Mouse (Mus musculus) neural tube, embryonic 12.5 days (tissue): ENCODE data around the gene Hdgfl2. TPM values are rescaled to one million over a fixed set of nuclear protein-coding genes. Genes with fewer than 3 reads are reported as not detected.
"Not testable (repeated sequence)": the region's sequence is repeated elsewhere in the genome, so short reads cannot be mapped to it uniquely, and the experiment has no call there.

Source experiments
- ATAC-seq: fragments of 200-750 bp; cut with Nextera tagmentation; 2 replicates; pipeline ENCODE4 v1.8.0; 2017; ENCODE audit warnings: low read depth, mild to moderate bottlenecking, moderate TSS enrichment, moderate library complexity; ENCODE audit not compliant: low FRiP score
- H3K27ac ChIP-seq: fragments of 300-500 bp; sonication (generic); 2 replicates; pipeline ENCODE4 v1.5.1; 2016
- H3K27me3 ChIP-seq: fragments of 300-500 bp; sonication (generic); replicated peaks from 2 replicates; pipeline ENCODE4 v1.6.1; 2016; ENCODE audit warnings: mild to moderate bottlenecking
- H3K36me3 ChIP-seq: fragments of 300-500 bp; sonication (generic); 2 replicates; pipeline ENCODE4 v1.6.1; 2016; ENCODE audit warnings: mild to moderate bottlenecking
- H3K4me1 ChIP-seq: fragments of 300-500 bp; sonication (generic); 2 replicates; pipeline ENCODE4 v1.6.1; 2016
- H3K4me2 ChIP-seq: fragments of 300-500 bp; sonication (generic); replicated peaks from 2 replicates; pipeline ENCODE4 v1.6.1; 2016; ENCODE audit warnings: mild to moderate bottlenecking
- H3K4me3 ChIP-seq: fragments of 300-500 bp; sonication (generic); 2 replicates; pipeline ENCODE4 v1.5.1; 2016
- H3K9ac ChIP-seq: fragments of 300-500 bp; sonication (generic); 2 replicates; pipeline ENCODE4 v1.6.1; 2016; ENCODE audit warnings: mild to moderate bottlenecking
- H3K9me3 ChIP-seq: fragments of 300-500 bp; sonication (generic); 2 replicates; pipeline ENCODE4 v1.6.1; 2016; ENCODE audit warnings: mild to moderate bottlenecking
- WGBS: fragments of 180-500 bp; shearing (Covaris S2); methylation state at CpG from one replicate; pipeline ENCODE4 v1.1.7; 2016; 5-methylcytosine and 5-hydroxymethylcytosine counted together
- polyA plus RNA-seq: library from polyadenylated mRNA; unstranded; fragments of >200 nt; fragmentation: Nextera tagmentation; extraction: Ambion mirVana; gene quantifications from 2 replicates; pipeline ENCODE4 v1.2.1, GENCODE M21; 2016

Hdgfl2 gene
- polyA plus RNA-seq, 1 experiment from 2014 or later, result 166 TPM

GRCm38 (mm10) chr17:56038583-56039261 lies 40.7 kb upstream of the Hdgfl2 start:
- Histone ChIP-seq H3K9me3 (no peaks in the 10 kb centered on the region), H3K36me3 (peaks cover 10% of the 10 kb centered on the region), H3K4me3 (no peak overlapping the region), H3K27me3 (no peaks in the 10 kb centered on the region), H3K9ac (no peak overlapping the region), H3K27ac (no peak overlapping the region), H3K4me1 (peaks cover 27% of the 10 kb centered on the region), H3K4me2 (no peak overlapping the region)
- WGBS, result 92% methylated on average over 8 of the region's 8 CpGs
- ATAC-seq, result no peak

GRCm38 (mm10) chr17:56039345-56039744 lies 40.1 kb upstream of the Hdgfl2 start:
- peak overlapping the region; percentile 85 for H3K4me2 ChIP-seq
- no peaks in the 10 kb centered on the region for H3K9me3 ChIP-seq
- H3K27me3 ChIP-seq, result no peaks in the 10 kb centered on the region
- no peak overlapping the region for H3K9ac ChIP-seq
- no peak overlapping the region for H3K4me3 ChIP-seq
- ATAC-seq, result no peak
- H3K36me3 ChIP-seq, result peaks cover 9% of the 10 kb centered on the region; the same call in 1 of the 2 replicates
- 80% methylated on average over 4 of the region's 4 CpGs for WGBS
- peaks cover 26% of the 10 kb centered on the region for H3K4me1 ChIP-seq
- H3K27ac ChIP-seq, result no peak overlapping the region

GRCm38 (mm10) chr17:56040030-56040856 lies 39.2 kb upstream of the Hdgfl2 start, which contains the start of gene Chaf1a:
TSS of gene Chaf1a (plus strand) at chr17:56040439.
- WGBS, result under 1% methylated on average over 68 of the region's 68 CpGs
- Histone ChIP-seq H3K27me3 (no peaks in the 10 kb centered on the region), H3K27ac (no peak within 1 kb of the TSS), H3K9me3 (no peaks in the 10 kb centered on the region), H3K4me2 (peak within 1 kb of the TSS; percentile 85), H3K4me3 (peak within 1 kb of the TSS; percentile 84), H3K9ac (peak within 1 kb of the TSS; percentile 81), H3K4me1 (peaks cover 18% of the 10 kb centered on the region), H3K36me3 (peaks cover 11% of the 10 kb centered on the region)
- peak; percentile 79 for ATAC-seq

- WGBS, result 4% methylated on average over 12 of the region's 12 CpGs
- Histone ChIP-seq H3K4me3 (peak overlapping the region; percentile 84), H3K27me3 (no peaks in the 10 kb centered on the region), H3K27ac (no peak overlapping the region), H3K9ac (peak overlapping the region; percentile 81), H3K4me1 (peaks cover 13% of the 10 kb centered on the region), H3K4me2 (peak overlapping the region; percentile 85), H3K9me3 (no peaks in the 10 kb centered on the region), H3K36me3 (peaks cover 17% of the 10 kb centered on the region)
- no peak for ATAC-seq
These were observed 38.6 kb upstream of the Hdgfl2 start for GRCm38 (mm10) chr17:56040857-56041163.

- Histone ChIP-seq H3K9ac (no peak overlapping the region), H3K4me2 (no peak overlapping the region), H3K27ac (no peak overlapping the region), H3K27me3 (no peaks in the 10 kb centered on the region), H3K4me1 (no peaks in the 10 kb centered on the region), H3K36me3 (peaks cover 61% of the 10 kb centered on the region), H3K9me3 (no peaks in the 10 kb centered on the region), H3K4me3 (no peak overlapping the region)
- WGBS, result 95% methylated on average over 5 of the region's 5 CpGs
- ATAC-seq, result no peak
These were observed 28.1 kb upstream of the Hdgfl2 start for GRCm38 (mm10) chr17:56051369-56051768.

- H3K4me1 ChIP-seq, result no peaks in the 10 kb centered on the region
- H3K9me3 ChIP-seq, result no peaks in the 10 kb centered on the region
- H3K4me2 ChIP-seq, result no peak overlapping the region
- H3K27ac ChIP-seq, result no peak overlapping the region
- H3K4me3 ChIP-seq, result no peak overlapping the region
- no peak overlapping the region for H3K9ac ChIP-seq
- peaks cover 62% of the 10 kb centered on the region for H3K36me3 ChIP-seq
- ATAC-seq, result no peak
- H3K27me3 ChIP-seq, result no peaks in the 10 kb centered on the region
These were observed 24.5 kb upstream of the Hdgfl2 start for GRCm38 (mm10) chr17:56054938-56055337.

- no peaks in the 10 kb centered on the region for H3K27me3 ChIP-seq
- no peak for ATAC-seq
- H3K36me3 ChIP-seq, result peaks cover 63% of the 10 kb centered on the region
- H3K4me3 ChIP-seq, result no peak overlapping the region
- 81% methylated on average over 4 of the region's 4 CpGs for WGBS
- no peak overlapping the region for H3K27ac ChIP-seq
- H3K4me2 ChIP-seq, result no peak overlapping the region
- no peaks in the 10 kb centered on the region for H3K9me3 ChIP-seq
- no peaks in the 10 kb centered on the region for H3K4me1 ChIP-seq
- no peak overlapping the region for H3K9ac ChIP-seq
These were observed 23.3 kb upstream of the Hdgfl2 start for GRCm38 (mm10) chr17:56055945-56056678.

GRCm38 (mm10) chr17:56057381-56058120 lies 21.9 kb upstream of the Hdgfl2 start:
- Histone ChIP-seq H3K36me3 (peaks cover 70% of the 10 kb centered on the region), H3K4me3 (no peak overlapping the region), H3K4me2 (no peak overlapping the region), H3K9me3 (no peaks in the 10 kb centered on the region), H3K4me1 (no peaks in the 10 kb centered on the region), H3K27me3 (no peaks in the 10 kb centered on the region), H3K27ac (no peak overlapping the region), H3K9ac (no peak overlapping the region)
- ATAC-seq, result no peak
- WGBS, result 90% methylated on average over 11 of the region's 11 CpGs

- H3K9ac ChIP-seq, result no peak overlapping the region
- peaks cover 97% of the 10 kb centered on the region for H3K36me3 ChIP-seq
- H3K4me1 ChIP-seq, result no peaks in the 10 kb centered on the region
- no peak for ATAC-seq
- H3K4me3 ChIP-seq, result no peak overlapping the region
- WGBS, result 93% methylated on average over 7 of the region's 7 CpGs
- no peak overlapping the region for H3K27ac ChIP-seq
- H3K4me2 ChIP-seq, result no peak overlapping the region
- no peaks in the 10 kb centered on the region for H3K9me3 ChIP-seq
- no peaks in the 10 kb centered on the region for H3K27me3 ChIP-seq
These were observed 17.4 kb upstream of the Hdgfl2 start for GRCm38 (mm10) chr17:56062081-56062480.

GRCm38 (mm10) chr17:56065715-56066114 lies 13.7 kb upstream of the Hdgfl2 start:
- WGBS, result 80% methylated on average over 6 of the region's 6 CpGs
- not testable (repeated sequence) for ATAC-seq

GRCm38 (mm10) chr17:56066451-56066850 lies 13.0 kb upstream of the Hdgfl2 start:
- no peaks in the 10 kb centered on the region for H3K27me3 ChIP-seq
- H3K27ac ChIP-seq, result no peak overlapping the region
- no peak overlapping the region for H3K4me2 ChIP-seq
- H3K9ac ChIP-seq, result no peak overlapping the region
- H3K4me1 ChIP-seq, result no peaks in the 10 kb centered on the region
- no peak overlapping the region for H3K4me3 ChIP-seq
- no peaks in the 10 kb centered on the region for H3K9me3 ChIP-seq
- H3K36me3 ChIP-seq, result peaks cover 99% of the 10 kb centered on the region
- no peak for ATAC-seq

More at GRCm38 (mm10) chr17:56065715-56066114, 13.7 kb upstream of the Hdgfl2 start:
- not testable (repeated sequence) for H3K27me3 ChIP-seq, H3K4me3 ChIP-seq, H3K4me1 ChIP-seq, H3K4me2 ChIP-seq, H3K9me3 ChIP-seq, H3K27ac ChIP-seq, H3K9ac ChIP-seq
- H3K36me3 ChIP-seq, result peaks cover 99% of the 10 kb centered on the region

GRCm38 (mm10) chr17:56069066-56069465 lies 10.4 kb upstream of the Hdgfl2 start:
- 94% methylated on average over 14 of the region's 14 CpGs for WGBS
- Histone ChIP-seq H3K27ac (no peak overlapping the region), H3K9me3 (no peaks in the 10 kb centered on the region), H3K36me3 (peaks cover 89% of the 10 kb centered on the region), H3K4me1 (peaks cover 5% of the 10 kb centered on the region), H3K27me3 (no peaks in the 10 kb centered on the region), H3K4me3 (no peak overlapping the region), H3K9ac (no peak overlapping the region), H3K4me2 (no peak overlapping the region)
- no peak for ATAC-seq
